Mouse (Mus musculus): ENCODE data around the gene Gpr45. TPM values are rescaled to one million over a fixed set of nuclear protein-coding genes. Genes with fewer than 3 reads are reported as not detected.

Gpr45 gene
- 13.1 and 13.4 TPM in 2 replicates for polyA plus RNA-seq (2012; rRNA removed)

GRCm38 (mm10) chr1:42952734-42953481, at the start of gene Gpr45:
Gene Gpr45, plus strand, starts transcription at chr1:42952872.
- peak within 1 kb of the TSS; percentile 47 for H3K4me3 ChIP-seq (ENCODE audit: insufficient read depth, low read length)
- TF ChIP-seq POLR2A (IDR thresholded peaks at IDR 0.05; ENCODE audit: extremely low read depth, insufficient read depth, low read length), result no peak
- TF ChIP-seq CTCF (IDR thresholded peaks at IDR 0.05; ENCODE audit: extremely low read depth, insufficient read depth, low read length), result no peak
- H3K27ac ChIP-seq (ENCODE audit: insufficient read depth, low read length), result peak within 1 kb of the TSS; percentile 52; the same call in 1 of the 2 replicates
- H3K4me1 ChIP-seq (ENCODE audit: control insufficient read depth, insufficient read depth, low read length), result peaks cover 3% of the 10 kb centered on the region; the same call in 1 of the 2 replicates

- Histone ChIP-seq H3K4me1 (ENCODE audit: control insufficient read depth, insufficient read depth, low read length) (no peaks in the 10 kb centered on the region), H3K27ac (ENCODE audit: insufficient read depth, low read length) (no peak overlapping the region), H3K4me3 (ENCODE audit: insufficient read depth, low read length) (no peak overlapping the region)
- TF ChIP-seq CTCF (IDR thresholded peaks at IDR 0.05; ENCODE audit: extremely low read depth, insufficient read depth, low read length) (no peak), POLR2A (IDR thresholded peaks at IDR 0.05; ENCODE audit: extremely low read depth, insufficient read depth, low read length) (no peak)
Observed at GRCm38 (mm10) chr1:42905148-42905547, 47.5 kb upstream of the Gpr45 start.

- no peak overlapping the region for H3K4me3 ChIP-seq (ENCODE audit: insufficient read depth, low read length)
- no peaks in the 10 kb centered on the region for H3K4me1 ChIP-seq (ENCODE audit: control insufficient read depth, insufficient read depth, low read length)
- no peak overlapping the region for H3K27ac ChIP-seq (ENCODE audit: insufficient read depth, low read length)
- no peak for TF ChIP-seq POLR2A (IDR thresholded peaks at IDR 0.05; ENCODE audit: extremely low read depth, insufficient read depth, low read length)
- TF ChIP-seq CTCF (IDR thresholded peaks at IDR 0.05; ENCODE audit: extremely low read depth, insufficient read depth, low read length), result no peak
Observed at GRCm38 (mm10) chr1:42906696-42907095, 46.0 kb upstream of the Gpr45 start.

GRCm38 (mm10) chr1:42907153-42907552, 45.5 kb upstream of the Gpr45 start:
- Histone ChIP-seq H3K27ac (ENCODE audit: insufficient read depth, low read length) (no peak overlapping the region), H3K4me1 (ENCODE audit: control insufficient read depth, insufficient read depth, low read length) (no peaks in the 10 kb centered on the region), H3K4me3 (ENCODE audit: insufficient read depth, low read length) (no peak overlapping the region)
- no peak for TF ChIP-seq POLR2A (IDR thresholded peaks at IDR 0.05; ENCODE audit: extremely low read depth, insufficient read depth, low read length)
- no peak for TF ChIP-seq CTCF (IDR thresholded peaks at IDR 0.05; ENCODE audit: extremely low read depth, insufficient read depth, low read length)

GRCm38 (mm10) chr1:42915062-42915461, 37.6 kb upstream of the Gpr45 start:
- H3K27ac ChIP-seq (ENCODE audit: insufficient read depth, low read length), result no peak overlapping the region
- H3K4me1 ChIP-seq (ENCODE audit: control insufficient read depth, insufficient read depth, low read length), result no peaks in the 10 kb centered on the region; the same call in 1 of the 2 replicates
- TF ChIP-seq CTCF (IDR thresholded peaks at IDR 0.05; ENCODE audit: extremely low read depth, insufficient read depth, low read length) (peak; percentile 51; the same call in 1 of the 2 replicates), POLR2A (IDR thresholded peaks at IDR 0.05; ENCODE audit: extremely low read depth, insufficient read depth, low read length) (no peak)
- no peak overlapping the region for H3K4me3 ChIP-seq (ENCODE audit: insufficient read depth, low read length)

GRCm38 (mm10) chr1:42916719-42917118, 36.0 kb upstream of the Gpr45 start:
- Histone ChIP-seq H3K27ac (ENCODE audit: insufficient read depth, low read length) (no peak overlapping the region), H3K4me3 (ENCODE audit: insufficient read depth, low read length) (no peak overlapping the region), H3K4me1 (ENCODE audit: control insufficient read depth, insufficient read depth, low read length) (no peaks in the 10 kb centered on the region; the same call in 1 of the 2 replicates)
- TF ChIP-seq CTCF (IDR thresholded peaks at IDR 0.05; ENCODE audit: extremely low read depth, insufficient read depth, low read length) (no peak), POLR2A (IDR thresholded peaks at IDR 0.05; ENCODE audit: extremely low read depth, insufficient read depth, low read length) (no peak)

- TF ChIP-seq POLR2A (IDR thresholded peaks at IDR 0.05; ENCODE audit: extremely low read depth, insufficient read depth, low read length), result no peak
- no peak for TF ChIP-seq CTCF (IDR thresholded peaks at IDR 0.05; ENCODE audit: extremely low read depth, insufficient read depth, low read length)
- Histone ChIP-seq H3K4me3 (ENCODE audit: insufficient read depth, low read length) (no peak overlapping the region), H3K4me1 (ENCODE audit: control insufficient read depth, insufficient read depth, low read length) (no peaks in the 10 kb centered on the region; the same call in 1 of the 2 replicates), H3K27ac (ENCODE audit: insufficient read depth, low read length) (no peak overlapping the region)
Observed at GRCm38 (mm10) chr1:42917908-42918307, 34.8 kb upstream of the Gpr45 start.

- no peak overlapping the region for H3K4me3 ChIP-seq (ENCODE audit: insufficient read depth, low read length)
- peaks cover 2% of the 10 kb centered on the region; the same call in 1 of the 2 replicates for H3K4me1 ChIP-seq (ENCODE audit: control insufficient read depth, insufficient read depth, low read length)
- no peak overlapping the region for H3K27ac ChIP-seq (ENCODE audit: insufficient read depth, low read length)
- TF ChIP-seq POLR2A (IDR thresholded peaks at IDR 0.05; ENCODE audit: extremely low read depth, insufficient read depth, low read length) (no peak), CTCF (IDR thresholded peaks at IDR 0.05; ENCODE audit: extremely low read depth, insufficient read depth, low read length) (no peak)
Observed at GRCm38 (mm10) chr1:42923924-42924323, 28.7 kb upstream of the Gpr45 start.

- Histone ChIP-seq H3K4me3 (ENCODE audit: insufficient read depth, low read length) (no peak overlapping the region), H3K27ac (ENCODE audit: insufficient read depth, low read length) (no peak overlapping the region), H3K4me1 (ENCODE audit: control insufficient read depth, insufficient read depth, low read length) (no peaks in the 10 kb centered on the region)
- TF ChIP-seq POLR2A (IDR thresholded peaks at IDR 0.05; ENCODE audit: extremely low read depth, insufficient read depth, low read length) (no peak), CTCF (IDR thresholded peaks at IDR 0.05; ENCODE audit: extremely low read depth, insufficient read depth, low read length) (no peak)
Observed at GRCm38 (mm10) chr1:42933613-42934012, 19.1 kb upstream of the Gpr45 start.

GRCm38 (mm10) chr1:42948486-42948885, 4.2 kb upstream of the Gpr45 start:
- H3K27ac ChIP-seq (ENCODE audit: insufficient read depth, low read length), result no peak overlapping the region
- no peaks in the 10 kb centered on the region for H3K4me1 ChIP-seq (ENCODE audit: control insufficient read depth, insufficient read depth, low read length)
- TF ChIP-seq POLR2A (IDR thresholded peaks at IDR 0.05; ENCODE audit: extremely low read depth, insufficient read depth, low read length) (no peak), CTCF (IDR thresholded peaks at IDR 0.05; ENCODE audit: extremely low read depth, insufficient read depth, low read length) (no peak)
- H3K4me3 ChIP-seq (ENCODE audit: insufficient read depth, low read length), result no peak overlapping the region
